In the genomic region with DNA sequence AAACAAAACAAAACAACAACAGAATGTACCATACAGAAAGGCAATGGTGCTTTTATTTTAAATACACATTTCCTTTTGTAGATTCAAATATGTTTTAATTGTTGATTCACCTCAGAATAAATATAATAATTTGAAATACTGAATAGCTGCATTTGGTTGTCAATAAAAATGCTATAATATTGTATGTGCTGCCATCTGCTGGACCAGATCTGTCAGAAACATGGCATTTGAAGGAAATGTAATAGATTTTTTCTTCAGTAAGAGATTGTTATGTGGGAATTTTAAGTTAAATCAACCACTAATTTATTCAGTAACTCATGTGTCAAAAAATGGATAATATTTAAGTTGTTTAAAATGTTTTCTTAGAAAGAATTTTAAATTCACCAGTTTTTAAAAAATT, we compare ENCODE assay signal across 11 mouse cellular contexts. TPM values are rescaled to one million over a fixed set of nuclear protein-coding genes. Genes with fewer than 3 reads are reported as not detected.
DNase-seq lines count a peak whose midpoint lies in the region; ATAC-seq and TF ChIP-seq lines count a peak whose summit lies in the region.
"Had no signal": no experiment of that assay in that cellular context is flagged by ENCODE, and none has a peak within 500 bp of the region (broad histone marks: within the 10 kb centered on the region; RNA-seq: fewer than 3 reads in every experiment).

No protein-coding gene starts in this region.

- no peak overlapping the region for H3K4me3 ChIP-seq in forebrain, embryonic 14.5 days (ENCODE audit: low read depth, low read length)
- H3K4me3 ChIP-seq in forebrain, embryonic 12.5 days (replicated peaks): no peak overlapping the region
- no peak overlapping the region for H3K4me3 ChIP-seq in layer of hippocampus, adult 2 months

- H3K4me1 ChIP-seq in forebrain, embryonic 14.5 days (ENCODE audit: control insufficient read depth, insufficient read depth, low read length): no peaks in the 10 kb centered on the region
- H3K4me1 ChIP-seq in forebrain, embryonic 12.5 days: no peaks in the 10 kb centered on the region

- H3K4me2 ChIP-seq in forebrain, embryonic 14.5 days (ENCODE audit: low read length): no peak overlapping the region
- H3K4me2 ChIP-seq in forebrain, embryonic 12.5 days: no peak overlapping the region

- peak; percentile 84 for TF ChIP-seq CTCF in layer of hippocampus, adult 2 months (conservative IDR thresholded peaks at IDR 0.05)

- ATAC-seq in forebrain, embryonic 14.5 days: no peak
- ATAC-seq in forebrain, embryonic 12.5 days (ENCODE audit: low FRiP score): no peak
- ATAC-seq: CD4-positive, CD25-positive, alpha-beta regulatory T cell, adult 4 months; forebrain, embryonic 16.5 days had no signal

- DNase-seq in forebrain, embryonic 14.5 days (ENCODE audit: low spot score): peak; percentile 61
- DNase-seq in layer of hippocampus, adult 2 months (ENCODE audit: low spot score in 2 of 2): peak in 1 of 2 experiments; percentile 35
- no peak for DNase-seq in layer of hippocampus, adult 9-11 months
- DNase-seq in right cerebral cortex, postnatal 10 days (ENCODE audit: low spot score in 2 of 2): peak; percentile 26 to 46
- DNase-seq in right cerebral cortex, postnatal 36 days (ENCODE audit: low spot score in 2 of 2): no peak
- peak; percentile 35 for DNase-seq in right cerebral cortex, postnatal 4 days
- DNase-seq in heart, adult 9 months (ENCODE audit: low spot score in 2 of 2): no peak

- H3K9ac ChIP-seq in forebrain, embryonic 14.5 days (ENCODE audit: low read length): no peak overlapping the region
- H3K9ac ChIP-seq in forebrain, embryonic 12.5 days: no peak overlapping the region

- H3K27ac ChIP-seq in forebrain, embryonic 14.5 days (ENCODE audit: low read depth, low read length): no peak overlapping the region
- H3K27ac ChIP-seq in forebrain, embryonic 12.5 days: no peak overlapping the region
- no peak overlapping the region for H3K27ac ChIP-seq in layer of hippocampus, adult 2 months

- H3K27me3 ChIP-seq in forebrain, embryonic 14.5 days (replicated peaks; ENCODE audit: control insufficient read depth, insufficient read depth, low read length): no peaks in the 10 kb centered on the region
- no peaks in the 10 kb centered on the region for H3K27me3 ChIP-seq in forebrain, embryonic 12.5 days

- H3K36me3 ChIP-seq in forebrain, embryonic 14.5 days (ENCODE audit: control insufficient read depth, insufficient read depth, low read length): no peaks in the 10 kb centered on the region
- H3K36me3 ChIP-seq in forebrain, embryonic 12.5 days (replicated peaks): no peaks in the 10 kb centered on the region

- no peaks in the 10 kb centered on the region for H3K9me3 ChIP-seq in forebrain, embryonic 14.5 days (replicated peaks; ENCODE audit: control insufficient read depth, low read length)
- no peaks in the 10 kb centered on the region for H3K9me3 ChIP-seq in forebrain, embryonic 12.5 days

RNA-seq across cellular contexts. Expression of a gene that starts 22.6 kb away (rescaled TPM):
- 3.7 and 4.5 TPM in 2 replicates for polyA plus RNA-seq in forebrain, embryonic 14.5 days (2014; fragmentation: Nextera tagmentation; extraction: Ambion mirVana)
- 0.92 and 1.8 TPM in 2 replicates for polyA plus RNA-seq in forebrain, embryonic 12.5 days (2016; fragmentation: Nextera tagmentation; extraction: Ambion mirVana)
- under 1 TPM; 0.69 to 0.71 TPM for total RNA-seq in layer of hippocampus, adult 2 months (2021)
- total RNA-seq: granulocyte monocyte progenitor cell, adult 5-6 weeks had no signal
- polyA plus RNA-seq: CD4-positive, CD25-positive, alpha-beta regulatory T cell, adult 4 months had no signal

Comparison
In these comparisons a context has a peak if more than half of its experiments do, and no peak if none do; other contexts are left out.
1. DNase-seq: peak in forebrain, embryonic 14.5 days (single experiment), right cerebral cortex, postnatal 10 days (2 of 2) and right cerebral cortex, postnatal 4 days (single experiment); none in layer of hippocampus, adult 9-11 months (single experiment), right cerebral cortex, postnatal 36 days (0 of 2) and heart, adult 9 months (0 of 2).